Mouse (Mus musculus): ENCODE results near the gene Fam217a. TPM values are rescaled to one million over a fixed set of nuclear protein-coding genes. Genes with fewer than 3 reads are reported as not detected.
"Not testable (repeated sequence)": the region's sequence is repeated elsewhere in the genome, so short reads cannot be mapped to it uniquely, and the experiment has no call there.

Fam217a gene
- polyA plus RNA-seq, 1 experiment: not detected

- Histone ChIP-seq H3K9me3 (ENCODE audit: control insufficient read depth, low read length) (no peaks in the 10 kb centered on the region), H3K4me1 (ENCODE audit: control insufficient read depth) (peaks cover 45% of the 10 kb centered on the region), H3K4me3 (replicated peaks) (peak within 1 kb of the TSS; percentile 99), H3K36me3 (ENCODE audit: control insufficient read depth) (peaks cover 18% of the 10 kb centered on the region), H3K27me3 (ENCODE audit: control insufficient read depth) (no peaks in the 10 kb centered on the region)
- no peak for TF ChIP-seq GATA1 (IDR thresholded peaks at IDR 0.05; ENCODE audit: low read length)
- TF ChIP-seq TAL1 (IDR thresholded peaks at IDR 0.05; ENCODE audit: low read length): no peak
Observed at GRCm38 (mm10) chr13:34875166-34875710, 48.9 kb downstream of the Fam217a start, which contains the start of gene Prpf4b. Gene Prpf4b (plus strand): TSS chr13:34875302.

- peaks cover 17% of the 10 kb centered on the region for H3K36me3 ChIP-seq (ENCODE audit: control insufficient read depth)
Observed at GRCm38 (mm10) chr13:34874736-34875135, 49.4 kb downstream of the Fam217a start.

GRCm38 (mm10) chr13:34873801-34874681 lies 50.1 kb downstream of the Fam217a start:
- peaks cover 10% of the 10 kb centered on the region for H3K36me3 ChIP-seq (ENCODE audit: control insufficient read depth)
- TF ChIP-seq GATA1 (IDR thresholded peaks at IDR 0.05; ENCODE audit: low read length): no peak
- no peak for TF ChIP-seq TAL1 (IDR thresholded peaks at IDR 0.05; ENCODE audit: low read length)
- no peaks in the 10 kb centered on the region for H3K27me3 ChIP-seq (ENCODE audit: control insufficient read depth)
- H3K4me1 ChIP-seq (ENCODE audit: control insufficient read depth): peaks cover 40% of the 10 kb centered on the region
- peak overlapping the region; percentile 99 for H3K4me3 ChIP-seq (replicated peaks)
- H3K9me3 ChIP-seq (ENCODE audit: control insufficient read depth, low read length): no peaks in the 10 kb centered on the region

More at GRCm38 (mm10) chr13:34874736-34875135, 49.4 kb downstream of the Fam217a start:
- peaks cover 45% of the 10 kb centered on the region for H3K4me1 ChIP-seq (ENCODE audit: control insufficient read depth)
- H3K9me3 ChIP-seq (ENCODE audit: control insufficient read depth, low read length); H3K27me3 ChIP-seq (ENCODE audit: control insufficient read depth): not testable (repeated sequence)
- peak overlapping the region; percentile 99 for H3K4me3 ChIP-seq (replicated peaks)

GRCm38 (mm10) chr13:34864420-34865169 lies 59.5 kb downstream of the Fam217a start:
- H3K36me3 ChIP-seq (ENCODE audit: control insufficient read depth): no peaks in the 10 kb centered on the region
- no peaks in the 10 kb centered on the region for H3K9me3 ChIP-seq (ENCODE audit: control insufficient read depth, low read length)
- H3K27me3 ChIP-seq (ENCODE audit: control insufficient read depth): 0 out of 2 replicates have a peak, but pooled peaks cover 2% of the 10 kb centered on the region
- H3K4me3 ChIP-seq (replicated peaks): no peak overlapping the region
- TF ChIP-seq GATA1 (IDR thresholded peaks at IDR 0.05; ENCODE audit: low read length) (peak; percentile 75), TAL1 (IDR thresholded peaks at IDR 0.05; ENCODE audit: low read length) (no peak)
- peaks cover 10% of the 10 kb centered on the region for H3K4me1 ChIP-seq (ENCODE audit: control insufficient read depth)

GRCm38 (mm10) chr13:34861166-34861565 lies 62.9 kb downstream of the Fam217a start:
- peaks cover 10% of the 10 kb centered on the region for H3K4me1 ChIP-seq (ENCODE audit: control insufficient read depth)
- not testable (repeated sequence) for H3K9me3 ChIP-seq (ENCODE audit: control insufficient read depth, low read length); H3K36me3 ChIP-seq (ENCODE audit: control insufficient read depth); H3K4me3 ChIP-seq (replicated peaks); H3K27me3 ChIP-seq (ENCODE audit: control insufficient read depth)

Other genes with a start within 250 kb of the Fam217a start
- gene Fam50b, start 189.5 kb downstream of the Fam217a start, polyA plus RNA-seq (2012): not detected in 2 replicates
- 1.2 and 1.9 TPM in 2 replicates for gene Prpf4b, start 49.0 kb downstream of the Fam217a start, polyA plus RNA-seq (2012)
- gene 4933417A18Rik, start 99 bp upstream of the Fam217a start, polyA plus RNA-seq (2012): not detected in 2 replicates
- gene Eci3, start 39.5 kb upstream of the Fam217a start, polyA plus RNA-seq (2012): not detected in 2 replicates
- 1.1 and 1.2 TPM in 2 replicates for gene Eci2, start 102.8 kb upstream of the Fam217a start, polyA plus RNA-seq (2012)